Mouse (Mus musculus) embryonic facial prominence, embryonic 15.5 days (tissue): Measurements from ENCODE around the gene Cers6. TPM values are rescaled to one million over a fixed set of nuclear protein-coding genes. Genes with fewer than 3 reads are reported as not detected.
A peak's percentile ranks its signal among the peaks of the same experiment; 100 is the strongest.

Experiments
- ATAC-seq: fragments of 200-750 bp; cut with Nextera tagmentation; 2 replicates; pipeline ENCODE4 v1.8.0; 2017; ENCODE audit warnings: low read depth, moderate TSS enrichment; ENCODE audit not compliant: insufficient number of reproducible peaks, low FRiP score, low TSS enrichment
- H3K27ac ChIP-seq: fragments of 300-500 bp; sonication (generic); replicated peaks from 2 replicates; pipeline ENCODE4 v1.5.1; 2015; ENCODE audit warnings: mild to moderate bottlenecking, inconsistent platforms
- H3K27me3 ChIP-seq: fragments of 300-500 bp; sonication (generic); 2 replicates; pipeline ENCODE4 v1.6.1; 2015; ENCODE audit warnings: inconsistent platforms
- H3K36me3 ChIP-seq: fragments of 300-500 bp; sonication (generic); 2 replicates; pipeline ENCODE4 v1.6.1; 2015; ENCODE audit warnings: mild to moderate bottlenecking, inconsistent platforms
- H3K4me1 ChIP-seq: fragments of 300-500 bp; sonication (generic); 2 replicates; pipeline ENCODE4 v1.6.1; 2015; ENCODE audit warnings: inconsistent platforms
- H3K4me2 ChIP-seq: fragments of 300-500 bp; sonication (generic); replicated peaks from 2 replicates; pipeline ENCODE4 v1.6.1; 2015; ENCODE audit warnings: mild to moderate bottlenecking, inconsistent platforms
- H3K4me3 ChIP-seq: fragments of 300-500 bp; sonication (generic); replicated peaks from 2 replicates; pipeline ENCODE4 v1.5.1; 2015; ENCODE audit warnings: mild to moderate bottlenecking, inconsistent platforms
- H3K9ac ChIP-seq: fragments of 300-500 bp; sonication (generic); 2 replicates; pipeline ENCODE4 v1.6.1; 2015; ENCODE audit warnings: inconsistent platforms
- H3K9me3 ChIP-seq: fragments of 300-500 bp; sonication (generic); replicated peaks from 2 replicates; pipeline ENCODE4 v1.6.1; 2016; ENCODE audit warnings: inconsistent platforms
- WGBS: fragments of 180-500 bp; shearing (Covaris S2); methylation state at CpG from one replicate; pipeline ENCODE4 v1.1.7; 2015; 5-methylcytosine and 5-hydroxymethylcytosine counted together
- polyA plus RNA-seq: library from polyadenylated mRNA; unstranded; fragments of >200 nt; fragmentation: Nextera tagmentation; extraction: Ambion mirVana; gene quantifications from 2 replicates; pipeline ENCODE4 v1.2.1, GENCODE M21; 2015

The Cers6 gene
- polyA plus RNA-seq, 1 experiment from 2014 or later, result 34.3 TPM

DNA sequence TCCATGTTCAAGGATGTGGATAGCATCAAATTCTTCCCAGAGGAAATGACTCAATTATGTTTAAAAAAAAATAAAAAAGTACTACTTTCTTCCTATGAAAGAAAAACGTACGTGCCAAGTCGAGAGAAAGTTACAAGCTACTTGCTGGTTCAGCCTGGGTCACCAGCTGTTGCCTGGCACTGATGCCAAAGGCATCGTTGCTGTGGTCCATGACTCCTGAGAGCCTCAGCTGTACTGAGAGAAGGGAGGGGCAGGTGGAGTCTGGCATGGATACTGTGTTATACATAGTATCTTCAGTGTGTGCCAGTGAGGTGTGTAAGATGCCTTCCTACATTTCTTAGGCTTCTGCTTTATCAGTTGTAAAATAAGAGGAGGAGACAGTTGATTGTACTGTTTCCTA is 277.5 kb downstream of the Cers6 start:
- 70% methylated on average over 4 of the region's 4 CpGs for WGBS
- Histone ChIP-seq H3K4me3 (no peak overlapping the region), H3K27ac (no peak overlapping the region), H3K4me2 (no peak overlapping the region), H3K9ac (no peak overlapping the region), H3K36me3 (no peaks in the 10 kb centered on the region), H3K4me1 (peaks cover 7% of the 10 kb centered on the region; the same call in 1 of the 2 replicates), H3K9me3 (no peaks in the 10 kb centered on the region), H3K27me3 (no peaks in the 10 kb centered on the region)
- ATAC-seq, result no peak

DNA sequence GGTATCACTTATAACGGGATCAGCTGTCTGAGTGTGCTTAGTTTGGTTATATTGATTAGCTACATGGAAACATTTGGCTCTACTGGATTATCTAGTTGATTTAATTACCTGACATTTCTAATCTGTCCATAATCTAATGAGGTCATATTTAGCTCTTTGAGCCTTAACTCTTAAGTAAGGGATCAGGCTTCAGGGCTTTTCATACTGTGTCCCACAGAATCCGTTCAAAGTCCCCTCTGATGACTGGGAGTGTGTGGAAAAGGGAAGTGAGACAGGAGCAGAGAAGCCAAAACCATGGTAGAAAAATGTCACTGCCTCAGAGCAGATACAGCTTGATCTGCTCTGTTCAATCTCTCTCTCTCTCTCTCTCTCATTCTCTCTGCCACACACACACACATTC is 279.0 kb downstream of the Cers6 start:
- peaks cover 7% of the 10 kb centered on the region; the same call in 1 of the 2 replicates for H3K4me1 ChIP-seq
- H3K27ac ChIP-seq, result no peak overlapping the region
- no peaks in the 10 kb centered on the region for H3K9me3 ChIP-seq
- H3K4me2 ChIP-seq, result no peak overlapping the region
- no peaks in the 10 kb centered on the region for H3K36me3 ChIP-seq
- no peaks in the 10 kb centered on the region for H3K27me3 ChIP-seq
- 67% methylated on average over 2 of the region's 2 CpGs for WGBS
- ATAC-seq, result no peak
- no peak overlapping the region for H3K9ac ChIP-seq
- H3K4me3 ChIP-seq, result no peak overlapping the region

DNA sequence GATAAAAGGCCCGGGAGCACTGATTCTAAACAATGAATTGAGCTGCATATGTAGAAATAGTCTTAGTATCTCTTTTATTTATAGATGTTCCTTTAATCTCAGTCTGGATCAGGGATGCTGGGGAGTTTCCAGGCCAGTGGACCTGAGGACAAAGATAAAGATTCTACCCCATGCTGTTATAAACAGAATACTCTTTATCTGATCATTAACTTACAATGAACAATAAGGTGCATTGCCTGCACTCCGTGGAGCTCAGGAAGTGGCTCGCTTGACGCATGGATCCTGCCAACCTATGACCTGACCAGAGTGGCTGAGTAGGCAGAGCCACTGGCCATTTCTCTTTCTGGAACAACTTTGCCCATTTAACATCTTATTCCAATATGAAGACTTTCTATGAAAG is 279.6 kb downstream of the Cers6 start:
- Histone ChIP-seq H3K4me1 (0 out of 2 replicates have a peak, but pooled peaks cover 3% of the 10 kb centered on the region), H3K27me3 (no peaks in the 10 kb centered on the region), H3K36me3 (no peaks in the 10 kb centered on the region), H3K9me3 (no peaks in the 10 kb centered on the region), H3K9ac (no peak overlapping the region), H3K27ac (no peak overlapping the region), H3K4me3 (no peak overlapping the region), H3K4me2 (no peak overlapping the region)
- WGBS, result 63% methylated on average over 4 of the region's 4 CpGs
- no peak for ATAC-seq

DNA sequence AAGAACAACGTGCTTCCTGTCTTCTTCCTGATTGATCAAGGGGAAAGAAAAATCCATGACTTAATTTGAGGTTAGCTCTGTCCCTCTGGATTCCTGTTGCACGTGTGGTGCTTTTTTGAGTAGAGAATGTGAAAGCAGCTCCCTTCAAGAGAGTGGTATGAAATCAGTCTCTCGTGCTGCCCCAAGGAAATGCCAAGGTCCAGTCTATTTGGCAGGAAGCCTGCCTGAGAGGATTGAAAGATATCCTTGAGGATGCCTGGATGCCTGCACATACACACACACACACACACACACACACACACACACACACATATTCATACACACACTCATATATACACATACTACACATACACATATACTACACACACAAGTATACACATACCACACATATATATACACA is 287.4 kb downstream of the Cers6 start:
- Histone ChIP-seq H3K4me1 (no peaks in the 10 kb centered on the region), H3K4me2 (no peak overlapping the region), H3K9ac (no peak overlapping the region), H3K9me3 (no peaks in the 10 kb centered on the region), H3K36me3 (no peaks in the 10 kb centered on the region), H3K4me3 (no peak overlapping the region), H3K27me3 (no peaks in the 10 kb centered on the region), H3K27ac (no peak overlapping the region)
- no peak for ATAC-seq
- 51% methylated on average over 3 of the region's 3 CpGs for WGBS

DNA sequence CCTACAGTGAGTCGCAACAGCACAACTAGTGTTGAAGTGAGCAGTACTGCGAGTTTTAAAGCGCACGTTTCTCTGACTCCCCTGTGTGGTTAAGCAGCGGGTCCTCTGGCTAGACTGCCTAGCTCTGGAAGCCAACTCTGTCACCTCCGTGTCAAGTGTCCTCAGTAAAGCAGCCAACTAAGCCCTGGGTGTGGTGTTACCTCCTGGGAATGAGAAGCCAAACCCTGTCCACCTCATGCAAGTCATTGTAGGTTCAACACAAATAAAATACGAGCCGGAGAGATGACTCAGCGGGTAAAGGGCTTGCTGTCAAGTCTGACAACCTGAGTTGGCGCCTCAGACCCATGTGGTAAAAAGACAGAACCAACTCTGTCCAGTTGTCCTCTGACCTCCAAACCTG is 287.9 kb downstream of the Cers6 start:
- ATAC-seq, result no peak

DNA sequence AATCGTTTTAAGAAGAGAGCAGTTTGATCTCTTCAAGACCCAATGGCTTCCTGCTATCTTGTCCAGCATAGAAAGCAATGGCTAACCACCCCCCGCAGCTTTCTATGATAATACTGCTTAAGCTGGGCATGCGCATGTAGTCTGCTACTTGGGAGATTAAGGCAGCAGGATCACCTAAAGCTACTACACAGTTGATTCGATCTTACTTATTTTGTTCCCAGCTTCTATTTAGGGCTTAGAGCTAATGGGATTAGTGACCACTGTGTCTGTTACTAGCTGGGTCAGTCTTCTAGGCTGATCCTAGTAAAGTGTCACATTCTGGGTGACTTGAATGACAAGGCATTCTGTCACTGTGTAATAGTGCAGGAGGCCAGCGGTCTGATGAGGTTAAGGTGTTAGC is 289.6 kb downstream of the Cers6 start:
- Histone ChIP-seq H3K9me3 (no peaks in the 10 kb centered on the region), H3K4me2 (no peak overlapping the region), H3K4me3 (no peak overlapping the region), H3K9ac (no peak overlapping the region), H3K27me3 (no peaks in the 10 kb centered on the region), H3K27ac (no peak overlapping the region), H3K36me3 (no peaks in the 10 kb centered on the region), H3K4me1 (no peaks in the 10 kb centered on the region)
- 60% methylated on average over 5 of the region's 5 CpGs for WGBS
- ATAC-seq, result no peak

More for the DNA sequence above, 287.9 kb downstream of the Cers6 start:
- no peaks in the 10 kb centered on the region for H3K36me3 ChIP-seq
- WGBS, result 83% methylated on average over 10 of the region's 10 CpGs
- H3K27ac ChIP-seq, result no peak overlapping the region
- no peaks in the 10 kb centered on the region for H3K27me3 ChIP-seq
- no peak overlapping the region for H3K4me2 ChIP-seq
- no peaks in the 10 kb centered on the region for H3K4me1 ChIP-seq
- H3K4me3 ChIP-seq, result no peak overlapping the region
- no peaks in the 10 kb centered on the region for H3K9me3 ChIP-seq
- H3K9ac ChIP-seq, result no peak overlapping the region

DNA sequence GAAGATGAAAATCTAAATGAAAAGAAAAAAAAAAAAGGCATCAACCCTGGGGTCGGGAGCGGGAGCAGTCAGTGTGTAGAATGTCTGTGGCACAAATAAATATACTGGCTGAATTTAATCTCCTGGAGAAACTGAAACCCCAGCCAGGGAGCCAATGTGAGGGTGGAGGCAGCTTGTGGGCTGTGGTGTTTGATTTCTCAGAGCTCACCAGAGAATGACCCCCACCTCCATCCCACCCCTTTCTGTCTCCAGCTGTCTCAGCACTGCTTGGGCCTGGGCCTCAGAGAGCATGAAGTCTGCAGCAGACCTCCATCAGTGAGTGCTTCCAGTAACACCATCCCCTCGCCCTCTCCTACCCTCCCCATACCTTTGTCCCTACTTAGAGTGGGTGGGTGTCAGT is 294.6 kb downstream of the Cers6 start:
- no peaks in the 10 kb centered on the region for H3K36me3 ChIP-seq

DNA sequence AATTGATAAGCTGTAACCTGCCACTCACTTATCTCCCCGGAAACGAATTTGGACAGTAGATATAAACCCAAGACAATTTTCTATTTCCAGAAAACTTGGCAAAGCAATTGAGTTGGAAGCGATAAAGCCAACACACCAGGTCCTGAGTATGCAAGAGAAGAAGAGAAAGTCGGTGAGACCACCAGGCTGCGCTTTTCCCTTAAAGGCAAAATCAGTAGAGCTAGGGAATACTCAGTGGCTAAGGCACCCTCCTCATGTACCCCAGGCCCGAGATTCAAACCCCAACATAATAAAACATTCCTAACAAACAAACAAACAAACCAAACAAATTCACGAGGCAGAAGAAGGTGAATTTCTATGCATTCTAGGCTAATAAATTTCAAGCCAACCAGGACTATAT is 295.0 kb downstream of the Cers6 start:
- Histone ChIP-seq H3K27ac (no peak overlapping the region), H3K4me3 (no peak overlapping the region), H3K36me3 (no peaks in the 10 kb centered on the region), H3K9me3 (no peaks in the 10 kb centered on the region), H3K4me2 (no peak overlapping the region), H3K27me3 (no peaks in the 10 kb centered on the region), H3K4me1 (no peaks in the 10 kb centered on the region), H3K9ac (no peak overlapping the region)
- ATAC-seq, result no peak
- 69% methylated on average over 7 of the region's 7 CpGs for WGBS

More for the DNA sequence above, 294.6 kb downstream of the Cers6 start:
- WGBS, result 35% methylated on average over 3 of the region's 3 CpGs
- H3K4me1 ChIP-seq, result no peaks in the 10 kb centered on the region
- H3K4me2 ChIP-seq, result no peak overlapping the region
- H3K27me3 ChIP-seq, result no peaks in the 10 kb centered on the region
- no peak overlapping the region for H3K27ac ChIP-seq
- no peaks in the 10 kb centered on the region for H3K9me3 ChIP-seq
- no peak overlapping the region for H3K9ac ChIP-seq
- peak; percentile 63; the same call in 1 of the 2 replicates for ATAC-seq
- H3K4me3 ChIP-seq, result no peak overlapping the region

DNA sequence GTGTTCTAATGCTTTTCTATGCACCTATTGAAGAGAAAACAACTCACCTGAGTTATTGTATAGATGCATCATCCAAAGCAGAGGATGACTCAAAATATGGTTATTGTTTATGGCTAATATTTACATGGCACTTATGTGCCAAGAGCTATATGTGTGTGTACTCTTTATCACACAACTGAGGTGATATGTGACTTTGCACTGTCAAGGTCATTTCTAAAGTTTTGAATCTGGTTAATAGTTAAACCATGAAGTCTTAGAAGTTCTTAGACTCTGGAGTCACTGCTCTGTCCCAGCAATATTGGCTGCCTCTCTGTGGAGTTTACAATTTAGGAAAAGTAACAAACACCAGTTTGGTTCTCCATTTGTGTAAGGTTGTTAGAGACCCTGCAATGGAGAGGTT is 297.7 kb downstream of the Cers6 start:
- Histone ChIP-seq H3K36me3 (no peaks in the 10 kb centered on the region), H3K9me3 (no peaks in the 10 kb centered on the region), H3K27me3 (no peaks in the 10 kb centered on the region), H3K4me1 (no peaks in the 10 kb centered on the region), H3K9ac (no peak overlapping the region), H3K27ac (no peak overlapping the region), H3K4me3 (no peak overlapping the region), H3K4me2 (no peak overlapping the region)
- no peak for ATAC-seq

Other genes with a start within 250 kb of the Cers6 start
- gene 4932414N04Rik, start 205.0 kb upstream of the Cers6 start, polyA plus RNA-seq, result not detected in 2 replicates